Mouse (Mus musculus) brain, embryonic 18.5 days (tissue): ENCODE results near the gene Rhobtb3.
A peak's percentile ranks its signal among the peaks of the same experiment; 100 is the strongest.

Experiments used
- DNase-seq: peaks from one replicate; pipeline ENCODE4 v3.0.0-alpha.2; 2012; ENCODE audit warnings: low read depth, low spot score

Gene Rhobtb3

GRCm38 (mm10) chr13:75943189-75944043 is at the start of gene Rhobtb3:
Gene Rhobtb3 (minus strand): TSS chr13:75943925.
- peak; percentile 50 for DNase-seq

- peak; percentile 20 for DNase-seq
Observed at GRCm38 (mm10) chr13:75992169-75993028, 48.7 kb upstream of the Rhobtb3 start.

- DNase-seq: no peak
Observed at GRCm38 (mm10) chr13:75988096-75988495, 44.4 kb upstream of the Rhobtb3 start.

- DNase-seq: no peak
Observed at GRCm38 (mm10) chr13:75981901-75982300, 38.2 kb upstream of the Rhobtb3 start.

GRCm38 (mm10) chr13:75976649-75977048 is 32.9 kb upstream of the Rhobtb3 start:
- DNase-seq: no peak

- DNase-seq: no peak
Observed at GRCm38 (mm10) chr13:75976218-75976617, 32.5 kb upstream of the Rhobtb3 start.

GRCm38 (mm10) chr13:75975629-75976028 is 31.9 kb upstream of the Rhobtb3 start:
- no peak for DNase-seq

- DNase-seq: no peak
Observed at GRCm38 (mm10) chr13:75974481-75974880, 30.8 kb upstream of the Rhobtb3 start.

GRCm38 (mm10) chr13:75966850-75967249 is 23.1 kb upstream of the Rhobtb3 start, which contains the start of gene Spata9:
Gene Spata9 (plus strand): TSS chr13:75967150.
- DNase-seq: no peak

- DNase-seq: no peak
Observed at GRCm38 (mm10) chr13:75955357-75955992, 11.8 kb upstream of the Rhobtb3 start.

- DNase-seq: no peak
Observed at GRCm38 (mm10) chr13:75950295-75950694, 6.6 kb upstream of the Rhobtb3 start.

GRCm38 (mm10) chr13:75944044-75944820 is 507 bp upstream of the Rhobtb3 start:
- no peak for DNase-seq

- DNase-seq: no peak
Observed at GRCm38 (mm10) chr13:75942731-75943130, 994 bp downstream of the Rhobtb3 start.

GRCm38 (mm10) chr13:75941518-75942295 is 2.0 kb downstream of the Rhobtb3 start:
- DNase-seq: no peak

- DNase-seq: no peak
Observed at GRCm38 (mm10) chr13:75940791-75941517, 2.8 kb downstream of the Rhobtb3 start.

GRCm38 (mm10) chr13:75938866-75939265 is 4.9 kb downstream of the Rhobtb3 start:
- DNase-seq: no peak

GRCm38 (mm10) chr13:75933287-75933686 is 10.4 kb downstream of the Rhobtb3 start:
- DNase-seq: no peak

GRCm38 (mm10) chr13:75931073-75931472 is 12.7 kb downstream of the Rhobtb3 start:
- no peak for DNase-seq

GRCm38 (mm10) chr13:75930660-75931059 is 13.1 kb downstream of the Rhobtb3 start:
- no peak for DNase-seq

GRCm38 (mm10) chr13:75930023-75930422 is 13.7 kb downstream of the Rhobtb3 start:
- DNase-seq: no peak
